Mouse (Mus musculus): ENCODE measurements at regions not wholly inside any gene's neighbourhood (a gene's known extent, or its start where the extent isn't known, plus 50 kb on each side); places are given as distances from the start of the nearest gene placed in this dataset.

DNA sequence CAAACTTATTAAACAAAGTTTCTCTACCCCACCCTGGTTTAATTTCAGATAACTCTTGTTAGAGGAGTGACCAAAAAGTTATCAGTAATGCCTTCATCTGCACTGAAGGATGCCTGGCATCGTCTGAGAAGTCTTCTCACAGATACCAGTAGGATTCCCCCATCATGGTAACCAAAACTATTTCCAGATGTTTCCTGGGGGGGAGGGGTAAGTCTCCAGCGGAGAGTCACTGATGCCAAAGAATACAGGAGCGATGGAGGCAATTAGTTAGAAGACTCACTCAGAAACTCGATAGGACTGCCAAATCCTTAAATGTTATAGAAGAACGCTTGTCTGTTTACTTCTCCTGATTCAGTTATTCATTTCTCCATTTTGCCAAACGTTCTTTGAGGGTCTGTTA lies 116.3 kb upstream of the Nrbf2 start:
- 18% methylated on average over 6 of the region's 6 CpGs for WGBS
- H3K4me2 ChIP-seq (ENCODE audit: low read depth, severe bottlenecking), result no peak overlapping the region
- H3K4me3 ChIP-seq (ENCODE audit: low read depth, low read length), result no peak overlapping the region

DNA sequence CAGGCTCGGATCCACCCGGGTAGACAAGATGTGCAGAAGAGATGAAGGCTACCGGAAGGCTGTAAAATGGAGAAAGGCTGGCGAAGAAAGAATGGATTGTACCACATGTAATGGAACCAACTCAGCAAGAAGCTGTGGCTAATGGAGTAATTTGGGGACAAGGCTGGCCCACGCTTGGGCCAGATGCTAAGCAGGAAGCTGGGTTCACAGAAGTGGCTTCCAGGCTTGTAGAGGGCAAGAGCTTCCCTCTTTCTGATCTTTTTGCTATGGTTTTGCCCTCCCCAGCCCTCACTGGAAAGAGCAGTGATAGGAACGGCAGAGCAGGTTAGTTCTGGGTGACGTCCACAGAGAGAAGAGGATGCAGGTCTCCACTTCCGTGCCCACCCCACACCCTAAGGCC lies 117.7 kb upstream of the Egr2 start:
- Histone ChIP-seq H3K36me3 (ENCODE audit: control insufficient read depth, insufficient read depth, low read length) (no peaks in the 10 kb centered on the region), H3K9me3 (ENCODE audit: control insufficient read depth, low read length) (no peaks in the 10 kb centered on the region), H3K27ac (replicated peaks; ENCODE audit: low read depth, low read length) (no peak overlapping the region), H3K27me3 (ENCODE audit: control insufficient read depth, insufficient read depth, low read length) (no peaks in the 10 kb centered on the region), H3K4me1 (ENCODE audit: control insufficient read depth, insufficient read depth, low read length) (no peaks in the 10 kb centered on the region), H3K9ac (ENCODE audit: low read length) (no peak overlapping the region), H3K4me3 (ENCODE audit: low read depth, low read length) (no peak overlapping the region), H3K4me2 (ENCODE audit: low read depth, severe bottlenecking) (no peak overlapping the region)
- 89% methylated on average over 8 of the region's 8 CpGs for WGBS
- DNase-seq (ENCODE audit: low spot score) (no peak), ATAC-seq (ENCODE audit: insufficient number of reproducible peaks, low FRiP score, low TSS enrichment, low read depth) (no peak)

More for the DNA sequence above, 116.3 kb upstream of the Nrbf2 start:
- Histone ChIP-seq H3K9me3 (ENCODE audit: control insufficient read depth, low read length) (no peaks in the 10 kb centered on the region), H3K4me1 (ENCODE audit: control insufficient read depth, insufficient read depth, low read length) (peaks cover 9% of the 10 kb centered on the region; the same call in 1 of the 2 replicates), H3K36me3 (ENCODE audit: control insufficient read depth, insufficient read depth, low read length) (no peaks in the 10 kb centered on the region), H3K9ac (ENCODE audit: low read length) (no peak overlapping the region), H3K27me3 (ENCODE audit: control insufficient read depth, insufficient read depth, low read length) (no peaks in the 10 kb centered on the region), H3K27ac (replicated peaks; ENCODE audit: low read depth, low read length) (no peak overlapping the region)
- no peak for DNase-seq (ENCODE audit: low spot score)
- no peak for ATAC-seq (ENCODE audit: insufficient number of reproducible peaks, low FRiP score, low TSS enrichment, low read depth)

DNA sequence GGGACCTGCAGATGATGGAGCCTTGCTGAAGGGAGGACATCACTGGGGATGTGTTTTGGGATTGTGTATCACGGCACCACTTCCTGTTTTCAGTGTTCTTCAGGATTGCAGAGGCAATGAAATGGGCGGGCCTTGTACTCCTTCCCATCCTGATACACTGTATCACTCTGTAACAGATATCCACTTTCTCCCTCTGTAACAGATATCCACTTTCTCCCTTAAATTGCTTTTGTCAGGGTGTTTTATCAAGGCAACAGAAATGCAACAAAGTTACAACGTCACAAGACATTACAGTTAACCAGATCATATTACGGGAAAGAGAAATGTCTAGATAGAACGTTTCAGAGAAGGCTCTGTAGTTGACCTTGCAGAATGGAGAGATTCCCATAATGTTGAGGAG lies 114.5 kb upstream of the Egr2 start:
- no peak overlapping the region for H3K4me3 ChIP-seq (ENCODE audit: low read depth, low read length)
- 86% methylated on average over 5 of the region's 5 CpGs for WGBS

DNA sequence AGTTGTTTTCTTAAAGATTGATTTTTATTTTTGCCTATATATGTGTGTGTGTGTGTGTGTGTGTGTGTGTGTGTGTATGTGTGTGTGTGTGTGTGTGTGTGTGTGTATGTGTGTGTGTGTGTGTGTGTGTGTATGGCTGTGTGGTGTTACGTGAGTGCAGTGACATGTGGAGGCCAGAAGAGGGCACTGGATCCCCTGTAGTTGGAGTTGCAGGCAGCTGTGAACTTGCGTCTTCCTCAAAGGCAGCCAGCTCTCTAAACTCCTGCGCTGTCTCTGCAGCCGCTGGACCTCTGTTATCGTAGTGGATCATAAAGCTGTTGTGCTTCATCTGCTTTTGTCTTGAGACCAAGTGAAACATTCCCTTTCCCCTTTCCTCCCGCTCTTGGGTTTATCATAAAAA lies 109.9 kb upstream of the Egr2 start:
- 95% methylated on average over 6 of the region's 6 CpGs for WGBS
- H3K4me2 ChIP-seq (ENCODE audit: low read depth, severe bottlenecking), result no peak overlapping the region
- H3K27ac ChIP-seq (replicated peaks; ENCODE audit: low read depth, low read length), result no peak overlapping the region
- H3K27me3 ChIP-seq (ENCODE audit: control insufficient read depth, insufficient read depth, low read length), result no peaks in the 10 kb centered on the region
- H3K9ac ChIP-seq (ENCODE audit: low read length), result no peak overlapping the region
- no peaks in the 10 kb centered on the region for H3K9me3 ChIP-seq (ENCODE audit: control insufficient read depth, low read length)
- ATAC-seq (ENCODE audit: insufficient number of reproducible peaks, low FRiP score, low TSS enrichment, low read depth) (no peak), DNase-seq (ENCODE audit: low spot score) (no peak)
- no peaks in the 10 kb centered on the region for H3K4me1 ChIP-seq (ENCODE audit: control insufficient read depth, insufficient read depth, low read length)
- H3K36me3 ChIP-seq (ENCODE audit: control insufficient read depth, insufficient read depth, low read length), result no peaks in the 10 kb centered on the region
- H3K4me3 ChIP-seq (ENCODE audit: low read depth, low read length), result no peak overlapping the region

More for the DNA sequence above, 114.5 kb upstream of the Egr2 start:
- DNase-seq (ENCODE audit: low spot score), result no peak
- no peak for ATAC-seq (ENCODE audit: insufficient number of reproducible peaks, low FRiP score, low TSS enrichment, low read depth)
- no peaks in the 10 kb centered on the region for H3K27me3 ChIP-seq (ENCODE audit: control insufficient read depth, insufficient read depth, low read length)
- no peak overlapping the region for H3K9ac ChIP-seq (ENCODE audit: low read length)
- no peaks in the 10 kb centered on the region for H3K36me3 ChIP-seq (ENCODE audit: control insufficient read depth, insufficient read depth, low read length)
- H3K27ac ChIP-seq (replicated peaks; ENCODE audit: low read depth, low read length), result no peak overlapping the region
- H3K4me1 ChIP-seq (ENCODE audit: control insufficient read depth, insufficient read depth, low read length), result no peaks in the 10 kb centered on the region
- no peak overlapping the region for H3K4me2 ChIP-seq (ENCODE audit: low read depth, severe bottlenecking)
- no peaks in the 10 kb centered on the region for H3K9me3 ChIP-seq (ENCODE audit: control insufficient read depth, low read length)

DNA sequence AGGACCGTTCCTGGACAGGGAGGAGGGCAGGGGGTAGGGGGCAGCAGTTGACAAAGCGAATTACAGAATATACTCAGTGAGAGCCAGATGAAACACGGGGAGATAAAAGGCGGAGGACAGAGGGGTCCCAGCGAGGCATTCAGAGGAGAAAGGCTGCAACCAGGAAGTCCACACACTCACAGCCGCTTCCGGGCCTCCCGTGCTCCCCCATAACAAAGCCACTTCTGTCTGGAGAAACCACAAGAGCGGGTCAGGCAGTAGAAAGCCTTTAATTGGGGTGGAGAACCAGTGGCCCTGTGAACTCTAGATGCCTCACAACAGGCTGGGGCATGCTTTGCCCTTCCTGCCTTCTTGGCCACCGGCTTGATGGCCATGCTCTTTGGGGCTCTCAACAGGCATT lies 108.1 kb upstream of the Egr2 start:
- no peaks in the 10 kb centered on the region for H3K27me3 ChIP-seq (ENCODE audit: control insufficient read depth, insufficient read depth, low read length)
- H3K4me2 ChIP-seq (ENCODE audit: low read depth, severe bottlenecking), result no peak overlapping the region
- DNase-seq (ENCODE audit: low spot score), result no peak
- no peaks in the 10 kb centered on the region for H3K36me3 ChIP-seq (ENCODE audit: control insufficient read depth, insufficient read depth, low read length)
- no peak overlapping the region for H3K9ac ChIP-seq (ENCODE audit: low read length)
- H3K27ac ChIP-seq (replicated peaks; ENCODE audit: low read depth, low read length), result no peak overlapping the region
- H3K4me3 ChIP-seq (ENCODE audit: low read depth, low read length), result no peak overlapping the region
- no peaks in the 10 kb centered on the region for H3K9me3 ChIP-seq (ENCODE audit: control insufficient read depth, low read length)
- 59% methylated on average over 10 of the region's 10 CpGs for whole genome bisulfite sequencing
- no peaks in the 10 kb centered on the region for H3K4me1 ChIP-seq (ENCODE audit: control insufficient read depth, insufficient read depth, low read length)
- no peak for ATAC-seq (ENCODE audit: insufficient number of reproducible peaks, low FRiP score, low TSS enrichment, low read depth)

DNA sequence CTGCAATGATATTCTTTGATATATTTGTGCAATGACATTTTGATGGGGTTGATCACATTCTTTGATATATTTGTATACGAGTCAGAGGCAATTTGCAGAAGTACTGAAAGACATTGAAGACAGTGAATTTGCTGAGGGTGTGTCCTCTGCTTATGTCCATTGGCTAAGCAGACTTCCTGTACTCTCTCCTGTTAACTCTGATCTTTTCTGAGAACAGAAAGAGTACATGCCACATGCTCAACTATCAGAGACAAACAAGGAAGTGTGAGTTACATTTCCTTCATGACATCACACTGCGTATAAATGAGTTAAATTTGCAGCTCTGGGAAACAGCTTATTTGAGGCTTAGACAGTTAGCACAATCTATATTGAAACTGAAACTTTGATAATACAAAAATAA lies 104.5 kb upstream of the Egr2 start:
- no peaks in the 10 kb centered on the region for H3K27me3 ChIP-seq (ENCODE audit: control insufficient read depth, insufficient read depth, low read length)
- H3K36me3 ChIP-seq (ENCODE audit: control insufficient read depth, insufficient read depth, low read length), result no peaks in the 10 kb centered on the region
- WGBS, result 89% methylated on average over 2 of the region's 2 CpGs
- H3K27ac ChIP-seq (replicated peaks; ENCODE audit: low read depth, low read length), result no peak overlapping the region
- no peak for ATAC-seq (ENCODE audit: insufficient number of reproducible peaks, low FRiP score, low TSS enrichment, low read depth)
- no peak overlapping the region for H3K9ac ChIP-seq (ENCODE audit: low read length)
- DNase-seq (ENCODE audit: low spot score), result no peak
- no peak overlapping the region for H3K4me2 ChIP-seq (ENCODE audit: low read depth, severe bottlenecking)
- H3K9me3 ChIP-seq (ENCODE audit: control insufficient read depth, low read length), result no peaks in the 10 kb centered on the region
- H3K4me1 ChIP-seq (ENCODE audit: control insufficient read depth, insufficient read depth, low read length), result no peaks in the 10 kb centered on the region
- no peak overlapping the region for H3K4me3 ChIP-seq (ENCODE audit: low read depth, low read length)

DNA sequence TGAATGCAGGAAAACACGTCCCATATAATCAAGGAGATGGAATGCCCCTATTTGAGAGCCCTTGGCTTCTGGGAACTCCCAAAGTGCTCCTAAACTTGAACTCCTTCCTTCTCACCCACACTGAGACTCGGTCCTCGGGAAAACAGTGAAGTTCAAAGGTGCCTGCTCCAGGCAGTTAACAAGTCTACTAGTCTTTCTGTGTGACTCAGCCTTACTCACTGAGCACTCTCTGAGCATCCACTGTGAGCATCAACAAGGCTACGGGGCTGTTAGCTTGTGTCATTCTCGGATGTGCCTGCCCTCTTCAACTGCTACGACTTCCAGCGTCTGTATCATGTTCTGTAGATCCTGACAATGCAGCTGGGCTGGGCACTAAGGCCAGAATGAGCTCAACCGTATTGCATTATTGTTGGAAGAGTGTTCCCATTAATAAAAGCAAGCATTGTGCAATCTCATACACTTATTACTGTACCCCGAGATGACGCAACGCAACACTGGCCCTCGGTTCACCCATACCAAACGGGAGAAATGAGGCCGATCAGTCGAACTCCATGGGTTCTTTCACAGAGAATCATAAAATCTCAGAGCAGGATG lies 96.1 kb upstream of the Egr2 start:
- no peak overlapping the region for H3K9ac ChIP-seq (ENCODE audit: low read length)
- ATAC-seq (ENCODE audit: insufficient number of reproducible peaks, low FRiP score, low TSS enrichment, low read depth) (no peak), DNase-seq (ENCODE audit: low spot score) (no peak)
- H3K27me3 ChIP-seq (ENCODE audit: control insufficient read depth, insufficient read depth, low read length), result no peaks in the 10 kb centered on the region
- no peaks in the 10 kb centered on the region for H3K4me1 ChIP-seq (ENCODE audit: control insufficient read depth, insufficient read depth, low read length)
- no peaks in the 10 kb centered on the region for H3K36me3 ChIP-seq (ENCODE audit: control insufficient read depth, insufficient read depth, low read length)
- no peak overlapping the region for H3K27ac ChIP-seq (replicated peaks; ENCODE audit: low read depth, low read length)
- WGBS, result 89% methylated on average over 15 of the region's 15 CpGs
- H3K9me3 ChIP-seq (ENCODE audit: control insufficient read depth, low read length), result no peaks in the 10 kb centered on the region
- no peak overlapping the region for H3K4me2 ChIP-seq (ENCODE audit: low read depth, severe bottlenecking)
- no peak overlapping the region for H3K4me3 ChIP-seq (ENCODE audit: low read depth, low read length)

DNA sequence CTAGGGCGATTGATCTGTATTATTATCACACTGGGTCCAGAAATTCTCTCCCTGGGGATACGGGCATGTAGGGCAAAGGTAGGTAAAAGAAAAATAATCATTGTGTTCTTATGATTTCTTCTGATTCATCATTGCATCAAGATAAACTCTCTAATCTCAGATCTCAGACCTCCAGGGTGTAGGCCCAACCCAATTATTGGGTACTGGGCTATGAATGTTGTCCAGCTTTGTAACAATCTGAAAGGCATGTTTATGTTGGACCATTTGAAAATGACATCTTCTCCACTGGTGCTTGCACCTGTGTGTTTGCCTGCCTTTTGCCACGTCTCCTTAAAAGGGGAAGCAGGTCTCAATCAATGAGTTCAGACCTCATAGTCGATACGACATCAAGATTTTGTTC lies 95.4 kb upstream of the Egr2 start:
- no peak overlapping the region for H3K9ac ChIP-seq (ENCODE audit: low read length)
- ATAC-seq (ENCODE audit: insufficient number of reproducible peaks, low FRiP score, low TSS enrichment, low read depth), result no peak
- no peak overlapping the region for H3K4me2 ChIP-seq (ENCODE audit: low read depth, severe bottlenecking)
- no peak for DNase-seq (ENCODE audit: low spot score)
- no peaks in the 10 kb centered on the region for H3K36me3 ChIP-seq (ENCODE audit: control insufficient read depth, insufficient read depth, low read length)
- no peaks in the 10 kb centered on the region for H3K27me3 ChIP-seq (ENCODE audit: control insufficient read depth, insufficient read depth, low read length)
- no peaks in the 10 kb centered on the region for H3K9me3 ChIP-seq (ENCODE audit: control insufficient read depth, low read length)
- 90% methylated on average over 5 of the region's 5 CpGs for WGBS
- no peak overlapping the region for H3K27ac ChIP-seq (replicated peaks; ENCODE audit: low read depth, low read length)
- H3K4me1 ChIP-seq (ENCODE audit: control insufficient read depth, insufficient read depth, low read length), result no peaks in the 10 kb centered on the region
- H3K4me3 ChIP-seq (ENCODE audit: low read depth, low read length), result no peak overlapping the region

DNA sequence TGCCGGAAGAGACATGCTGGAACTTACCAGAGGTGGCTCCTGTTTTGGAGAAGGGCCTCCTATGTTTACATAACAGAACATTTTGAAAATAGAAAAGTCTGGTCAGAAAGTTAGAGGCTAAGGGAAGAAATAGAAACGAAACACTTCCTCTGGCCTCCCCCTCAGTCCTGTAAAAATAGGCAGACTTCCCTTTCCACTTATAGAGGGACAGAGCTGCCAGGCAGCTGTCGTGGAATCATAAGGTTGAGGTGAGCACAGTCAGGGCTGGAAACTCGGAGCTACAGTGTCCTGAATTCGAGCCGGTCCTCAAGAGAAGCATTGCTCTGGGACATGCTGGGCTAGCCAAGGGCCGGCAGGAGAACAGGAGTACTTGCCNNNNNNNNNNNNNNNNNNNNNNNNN lies 94.0 kb upstream of the Egr2 start:
- no peak for ATAC-seq (ENCODE audit: insufficient number of reproducible peaks, low FRiP score, low TSS enrichment, low read depth)
- 76% methylated on average over 7 of the region's 7 CpGs for whole genome bisulfite sequencing

More for the DNA sequence above, 94.0 kb upstream of the Egr2 start:
- no peak overlapping the region for H3K4me3 ChIP-seq (ENCODE audit: low read depth, low read length)
- H3K27ac ChIP-seq (replicated peaks; ENCODE audit: low read depth, low read length), result no peak overlapping the region
- no peaks in the 10 kb centered on the region for H3K9me3 ChIP-seq (ENCODE audit: control insufficient read depth, low read length)
- H3K36me3 ChIP-seq (ENCODE audit: control insufficient read depth, insufficient read depth, low read length), result no peaks in the 10 kb centered on the region
- no peak overlapping the region for H3K4me2 ChIP-seq (ENCODE audit: low read depth, severe bottlenecking)
- no peaks in the 10 kb centered on the region for H3K4me1 ChIP-seq (ENCODE audit: control insufficient read depth, insufficient read depth, low read length)
- no peak for DNase-seq (ENCODE audit: low spot score)
- no peak overlapping the region for H3K9ac ChIP-seq (ENCODE audit: low read length)
- no peaks in the 10 kb centered on the region for H3K27me3 ChIP-seq (ENCODE audit: control insufficient read depth, insufficient read depth, low read length)
